Mouse (Mus musculus) liver, embryonic 12.5 days (tissue): Measurements from ENCODE around the gene Prcc. TPM values are rescaled to one million over a fixed set of nuclear protein-coding genes. Genes with fewer than 3 reads are reported as not detected.
A peak's percentile ranks its signal among the peaks of the same experiment; 100 is the strongest.

Source experiments
- ATAC-seq: fragments of 200-750 bp; cut with Nextera tagmentation; 2 replicates; pipeline ENCODE4 v1.8.0; 2017; ENCODE audit warnings: moderate number of reproducible peaks, mild to moderate bottlenecking, moderate library complexity
- H3K27ac ChIP-seq: fragments of 300-500 bp; sonication (generic); 2 replicates; pipeline ENCODE4 v1.5.1; 2016; ENCODE audit warnings: mild to moderate bottlenecking
- H3K27me3 ChIP-seq: fragments of 300-500 bp; sonication (generic); replicated peaks from 2 replicates; pipeline ENCODE4 v1.6.1; 2016; ENCODE audit warnings: mild to moderate bottlenecking, moderate library complexity
- H3K36me3 ChIP-seq: fragments of 300-500 bp; sonication (generic); 2 replicates; pipeline ENCODE4 v1.6.1; 2016; ENCODE audit warnings: mild to moderate bottlenecking, moderate library complexity
- H3K4me1 ChIP-seq: fragments of 300-500 bp; sonication (generic); 2 replicates; pipeline ENCODE4 v1.6.1; 2016
- H3K4me2 ChIP-seq: fragments of 300-500 bp; sonication (generic); 2 replicates; pipeline ENCODE4 v1.6.1; 2016; ENCODE audit warnings: mild to moderate bottlenecking, moderate library complexity
- H3K4me3 ChIP-seq: fragments of 300-500 bp; sonication (generic); 2 replicates; pipeline ENCODE4 v1.5.1; 2016; ENCODE audit warnings: mild to moderate bottlenecking, moderate library complexity
- H3K9ac ChIP-seq: fragments of 300-500 bp; sonication (generic); 2 replicates; pipeline ENCODE4 v1.6.1; 2016; ENCODE audit warnings: mild to moderate bottlenecking, moderate library complexity
- H3K9me3 ChIP-seq: fragments of 300-500 bp; sonication (generic); replicated peaks from 2 replicates; pipeline ENCODE4 v1.6.1; 2016; ENCODE audit warnings: mild to moderate bottlenecking, moderate library complexity
- WGBS: fragments of 180-500 bp; shearing (Covaris S2); methylation state at CpG from one replicate; pipeline ENCODE4 v1.1.7; 2016; ENCODE audit not compliant: insufficient replicate concordance; 5-methylcytosine and 5-hydroxymethylcytosine counted together
- polyA plus RNA-seq: library from polyadenylated mRNA; unstranded; fragments of >200 nt; fragmentation: Nextera tagmentation; extraction: Ambion mirVana; gene quantifications from 2 replicates; pipeline ENCODE4 v1.2.1, GENCODE M21; 2016

The Prcc gene
- polyA plus RNA-seq, 1 experiment from 2014 or later, result 8.7 TPM

DNA sequence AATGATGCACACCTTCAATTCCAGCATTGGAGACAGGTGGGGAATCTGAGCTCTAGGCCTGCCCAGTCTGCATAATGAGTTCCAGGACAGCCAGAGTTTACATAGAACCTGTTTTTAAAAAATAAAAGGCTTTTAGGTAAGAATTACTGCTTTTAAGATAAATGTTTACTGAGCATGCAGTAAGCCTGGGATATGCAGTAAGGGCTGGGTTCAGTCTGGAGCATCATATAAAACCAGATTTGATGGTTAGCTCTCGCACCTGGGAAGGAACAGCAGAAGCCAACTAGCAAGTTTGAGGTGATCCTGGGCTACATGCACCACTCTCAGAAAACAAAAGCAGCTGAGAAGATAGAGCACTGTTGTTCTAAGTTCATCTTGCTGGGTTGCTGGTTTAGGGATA lies 33.1 kb upstream of the Prcc start:
- Histone ChIP-seq H3K4me1 (peaks cover 38% of the 10 kb centered on the region), H3K4me3 (peak overlapping the region; percentile 74), H3K9me3 (no peaks in the 10 kb centered on the region), H3K27me3 (no peaks in the 10 kb centered on the region), H3K9ac (peak overlapping the region; percentile 79; the same call in 1 of the 2 replicates), H3K27ac (peak overlapping the region; percentile 80), H3K4me2 (peak overlapping the region; percentile 85), H3K36me3 (peaks cover 65% of the 10 kb centered on the region)
- ATAC-seq, result no peak
- WGBS, result 77% methylated on average over 1 of the region's 1 CpGs

DNA sequence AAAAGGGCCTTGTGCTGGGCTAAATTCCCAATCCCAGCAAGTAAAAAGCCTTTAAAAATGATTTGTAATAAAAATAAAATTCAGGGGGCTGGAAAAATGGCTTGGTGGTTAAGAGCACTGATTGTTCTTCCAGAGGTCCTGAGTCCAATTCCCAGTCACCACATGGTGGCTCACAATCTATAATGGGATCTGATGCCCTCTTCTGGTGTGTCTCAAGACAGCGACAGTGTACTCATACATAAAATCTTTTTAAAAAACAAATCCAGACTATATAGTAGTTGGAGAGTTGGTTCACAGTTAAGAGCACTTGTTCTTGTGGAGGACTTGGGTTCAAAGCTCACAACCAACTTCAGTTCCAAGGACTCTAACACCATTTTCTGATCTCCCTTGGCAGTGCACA lies 31.6 kb upstream of the Prcc start:
- H3K9ac ChIP-seq, result no peak overlapping the region
- no peaks in the 10 kb centered on the region for H3K27me3 ChIP-seq
- 85% methylated on average over 1 of the region's 1 CpGs for WGBS
- no peak overlapping the region for H3K4me3 ChIP-seq
- H3K4me2 ChIP-seq, result no peak overlapping the region
- H3K4me1 ChIP-seq, result peaks cover 54% of the 10 kb centered on the region
- H3K27ac ChIP-seq, result peak overlapping the region; percentile 45; the same call in 1 of the 2 replicates
- no peaks in the 10 kb centered on the region for H3K9me3 ChIP-seq
- ATAC-seq, result no peak
- H3K36me3 ChIP-seq, result peaks cover 65% of the 10 kb centered on the region

DNA sequence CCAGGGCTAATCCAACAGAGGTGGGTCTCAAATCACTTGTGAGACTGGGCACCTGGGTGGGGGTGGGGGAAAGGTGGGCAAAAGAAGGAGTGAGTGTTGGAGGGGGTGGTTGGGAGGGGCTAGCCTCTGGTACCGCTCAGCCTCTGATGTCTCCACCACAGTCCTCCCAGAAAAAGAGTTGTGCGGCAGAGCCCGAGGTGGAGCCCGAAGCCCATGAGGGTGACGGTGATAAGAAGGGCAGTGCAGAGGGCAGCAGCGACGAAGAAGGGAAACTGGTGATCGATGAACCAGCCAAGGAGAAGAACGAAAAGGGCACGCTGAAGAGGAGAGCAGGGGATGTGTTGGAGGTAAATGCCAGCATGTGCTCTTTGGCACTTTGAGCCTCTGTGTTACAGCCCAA lies 28.5 kb upstream of the Prcc start:
- 68% methylated on average over 10 of the region's 10 CpGs for WGBS

DNA sequence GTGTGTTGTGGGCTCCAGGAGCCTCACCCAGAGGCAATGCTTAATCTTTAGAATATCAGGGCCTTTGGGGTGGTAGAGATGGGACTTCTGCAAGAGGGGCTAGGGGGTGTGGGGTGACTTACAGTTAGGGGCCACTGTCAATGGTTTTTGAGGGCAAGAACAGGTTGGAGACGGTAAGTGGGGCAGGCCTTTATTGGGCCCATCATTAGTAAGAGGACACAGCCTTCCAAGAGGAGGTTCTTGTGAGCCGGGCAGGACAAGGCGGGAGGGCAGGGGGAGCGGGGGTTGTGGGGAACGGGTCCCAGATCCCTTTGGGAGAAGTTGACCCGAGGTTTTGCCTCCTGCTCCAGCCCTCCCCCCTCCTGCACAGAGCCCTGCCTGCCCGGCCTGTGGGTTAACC lies 28.1 kb upstream of the Prcc start:
- Histone ChIP-seq H3K9ac (peak overlapping the region; percentile 37), H3K9me3 (no peaks in the 10 kb centered on the region), H3K36me3 (peaks cover 83% of the 10 kb centered on the region), H3K4me1 (peaks cover 69% of the 10 kb centered on the region), H3K4me2 (peak overlapping the region; percentile 38), H3K27me3 (no peaks in the 10 kb centered on the region), H3K27ac (peak overlapping the region; percentile 97), H3K4me3 (no peak overlapping the region)
- 79% methylated on average over 7 of the region's 7 CpGs for WGBS
- no peak for ATAC-seq

More for the DNA sequence above, 28.5 kb upstream of the Prcc start:
- no peaks in the 10 kb centered on the region for H3K9me3 ChIP-seq
- no peaks in the 10 kb centered on the region for H3K27me3 ChIP-seq
- H3K4me1 ChIP-seq, result peaks cover 69% of the 10 kb centered on the region
- H3K4me3 ChIP-seq, result no peak overlapping the region
- H3K36me3 ChIP-seq, result peaks cover 83% of the 10 kb centered on the region
- peak overlapping the region; percentile 38 for H3K4me2 ChIP-seq
- peak overlapping the region; percentile 37 for H3K9ac ChIP-seq
- ATAC-seq, result peak; percentile 43
- H3K27ac ChIP-seq, result peak overlapping the region; percentile 97

DNA sequence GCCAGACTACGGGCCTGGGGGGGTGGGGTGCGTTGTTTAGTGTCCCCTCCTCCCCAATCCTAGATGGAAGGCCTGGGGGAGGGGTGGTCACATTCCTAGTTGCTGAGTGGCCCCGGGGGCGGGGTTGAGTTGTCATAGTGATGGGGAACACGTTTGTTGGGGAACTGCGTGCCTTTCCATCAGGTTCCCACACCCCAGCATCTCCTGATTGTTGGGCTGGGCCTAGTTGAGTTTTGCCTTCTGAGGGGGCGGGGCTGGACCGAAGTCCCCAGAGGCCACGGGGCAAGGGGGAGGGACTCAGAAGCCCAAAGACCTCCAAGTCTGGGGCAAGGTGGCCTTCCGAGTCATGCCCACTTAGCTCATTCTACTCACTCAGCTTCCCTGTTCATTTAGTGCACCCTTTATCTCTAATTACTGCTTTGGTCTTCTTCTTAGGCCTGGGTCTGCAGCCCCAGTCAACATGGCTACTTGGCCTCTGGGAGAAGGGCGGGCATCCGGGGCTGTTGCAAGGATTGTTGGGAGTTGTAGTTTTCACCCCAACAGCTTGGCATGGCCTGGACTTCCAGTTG lies 25.2 kb upstream of the Prcc start:
- no peaks in the 10 kb centered on the region for H3K27me3 ChIP-seq
- WGBS, result 16% methylated on average over 12 of the region's 12 CpGs
- peaks cover 65% of the 10 kb centered on the region for H3K36me3 ChIP-seq
- peak overlapping the region; percentile 100 for H3K9ac ChIP-seq
- peak overlapping the region; percentile 84 for H3K4me2 ChIP-seq
- peak overlapping the region; percentile 97 for H3K4me3 ChIP-seq
- H3K9me3 ChIP-seq, result no peaks in the 10 kb centered on the region
- H3K27ac ChIP-seq, result peak overlapping the region; percentile 97
- ATAC-seq, result peak; percentile 14
- H3K4me1 ChIP-seq, result peaks cover 77% of the 10 kb centered on the region

DNA sequence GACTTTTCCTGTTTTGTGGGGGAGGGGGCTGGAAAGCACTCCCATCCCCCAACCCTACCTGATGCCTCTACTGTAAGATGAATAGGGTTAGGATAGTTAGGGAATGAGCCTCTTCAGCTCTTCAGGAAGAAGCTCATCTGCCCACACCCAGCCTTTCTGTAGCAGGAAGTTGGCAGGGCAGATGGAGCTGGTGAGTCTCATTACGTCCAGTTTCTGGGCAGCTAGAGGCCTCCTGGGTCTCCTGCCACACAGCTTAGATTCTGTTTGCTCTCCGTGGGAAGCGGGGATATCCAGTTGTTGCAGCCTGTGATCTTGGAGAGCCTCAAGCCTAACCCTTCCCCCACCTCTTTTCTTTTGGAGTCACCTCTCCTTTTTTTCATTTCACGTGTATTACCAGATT lies 24.5 kb upstream of the Prcc start:
- H3K4me2 ChIP-seq, result peak overlapping the region; percentile 84
- peak overlapping the region; percentile 97 for H3K4me3 ChIP-seq
- peak overlapping the region; percentile 97 for H3K27ac ChIP-seq
- peaks cover 57% of the 10 kb centered on the region for H3K36me3 ChIP-seq
- peak overlapping the region; percentile 100 for H3K9ac ChIP-seq
- 8% methylated on average over 4 of the region's 4 CpGs for WGBS
- no peak for ATAC-seq
- peaks cover 82% of the 10 kb centered on the region for H3K4me1 ChIP-seq
- H3K27me3 ChIP-seq, result no peaks in the 10 kb centered on the region
- H3K9me3 ChIP-seq, result no peaks in the 10 kb centered on the region

DNA sequence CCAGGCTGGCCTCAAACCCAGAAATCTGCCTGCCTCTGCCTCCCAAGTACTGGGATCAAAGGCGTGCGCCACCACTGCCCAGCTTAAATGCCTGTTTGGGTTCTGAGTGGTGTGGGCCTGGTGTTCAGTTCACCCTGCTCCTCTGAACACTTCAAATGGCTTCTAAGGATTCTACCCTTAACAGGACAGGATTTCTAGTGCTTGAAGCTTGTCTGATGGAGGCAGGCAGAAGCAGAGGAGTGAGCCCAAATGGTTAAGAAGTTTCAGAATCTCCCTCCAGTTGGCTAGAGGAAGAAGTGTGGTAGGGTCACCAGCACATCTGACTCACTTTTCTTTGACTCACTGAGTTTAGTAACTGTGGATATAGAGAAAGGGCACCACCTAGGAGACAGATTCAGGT lies 24.0 kb upstream of the Prcc start:
- H3K9ac ChIP-seq, result peak overlapping the region; percentile 100
- H3K4me1 ChIP-seq, result peaks cover 80% of the 10 kb centered on the region
- H3K27me3 ChIP-seq, result no peaks in the 10 kb centered on the region
- H3K36me3 ChIP-seq, result peaks cover 52% of the 10 kb centered on the region
- no peaks in the 10 kb centered on the region for H3K9me3 ChIP-seq
- peak overlapping the region; percentile 97 for H3K4me3 ChIP-seq
- peak overlapping the region; percentile 97 for H3K27ac ChIP-seq
- WGBS, result 57% methylated on average over 2 of the region's 2 CpGs
- peak overlapping the region; percentile 84 for H3K4me2 ChIP-seq
- ATAC-seq, result no peak

DNA sequence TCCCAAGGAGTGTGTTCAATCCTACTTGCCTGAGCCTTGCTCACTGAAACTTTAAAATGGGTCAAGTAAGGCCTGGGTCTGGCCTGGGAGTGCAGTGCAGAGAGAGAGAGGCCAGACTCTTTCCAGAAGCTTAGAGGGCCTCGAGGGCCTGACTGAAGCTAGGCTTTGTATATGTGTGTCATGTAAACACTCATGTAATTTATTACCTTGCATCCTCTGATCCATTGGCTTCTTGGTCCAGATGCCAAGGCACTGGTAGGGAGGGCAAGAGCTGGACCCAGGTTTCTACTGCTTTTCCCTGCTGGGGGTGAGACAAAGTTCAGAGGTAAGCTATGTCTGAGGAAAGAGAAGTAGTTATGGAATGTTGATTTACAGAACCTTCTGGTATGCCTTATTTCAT lies 22.5 kb upstream of the Prcc start:
- ATAC-seq, result no peak
- Histone ChIP-seq H3K9ac (peak overlapping the region; percentile 100), H3K27me3 (no peaks in the 10 kb centered on the region), H3K4me1 (peaks cover 73% of the 10 kb centered on the region), H3K36me3 (peaks cover 37% of the 10 kb centered on the region), H3K9me3 (no peaks in the 10 kb centered on the region), H3K4me3 (peak overlapping the region; percentile 97), H3K4me2 (peak overlapping the region; percentile 84), H3K27ac (peak overlapping the region; percentile 97)
- WGBS, result 4% methylated on average over 1 of the region's 1 CpGs

DNA sequence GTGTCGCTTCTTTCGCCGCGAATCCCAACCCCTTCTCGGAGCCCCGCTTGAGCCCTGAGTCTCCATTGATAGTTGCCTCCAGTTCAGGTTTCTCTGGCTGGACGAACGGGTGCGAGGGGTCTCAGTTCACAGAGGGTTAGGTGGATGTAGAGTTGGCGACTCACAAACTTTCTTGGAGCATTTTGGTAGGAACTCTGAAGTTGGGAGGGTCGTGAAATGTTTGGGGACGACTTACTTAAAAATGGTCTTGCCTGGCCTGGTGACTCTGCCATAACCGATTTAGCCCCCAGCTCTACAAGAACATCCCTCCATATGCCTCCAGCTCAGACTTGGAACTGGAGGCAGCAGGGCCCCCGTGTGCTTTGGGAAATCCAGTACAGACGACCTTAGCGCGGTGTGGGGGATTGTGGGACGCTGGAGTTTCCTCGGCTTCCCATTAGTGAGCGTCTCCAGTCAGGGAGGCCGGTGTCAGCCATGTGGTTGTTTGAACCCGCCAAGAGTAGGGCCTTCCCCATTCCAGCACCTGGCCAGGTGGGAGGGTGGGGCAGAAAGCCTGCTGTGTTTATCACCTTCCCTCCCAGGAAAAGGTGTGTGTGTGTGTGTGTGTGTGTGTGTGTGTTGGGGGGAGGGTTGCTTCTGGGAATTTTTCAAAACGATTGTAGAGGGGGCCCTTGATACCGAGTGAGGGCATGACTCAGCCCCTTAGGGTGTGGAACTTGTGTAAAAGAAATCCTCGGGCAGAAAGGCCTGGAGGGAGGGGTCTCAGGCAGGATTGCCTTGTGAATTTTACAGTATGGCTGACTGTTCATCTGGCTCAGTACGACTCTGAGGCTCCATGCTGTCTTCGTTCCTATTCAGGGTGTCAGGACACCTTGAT lies 21.8 kb upstream of the Prcc start:
- ATAC-seq, result peak; percentile 23
- Histone ChIP-seq H3K27ac (peak overlapping the region; percentile 97), H3K4me3 (peak overlapping the region; percentile 97), H3K27me3 (no peaks in the 10 kb centered on the region), H3K36me3 (peaks cover 30% of the 10 kb centered on the region), H3K9ac (peak overlapping the region; percentile 100), H3K9me3 (no peaks in the 10 kb centered on the region), H3K4me2 (peak overlapping the region; percentile 84), H3K4me1 (peaks cover 72% of the 10 kb centered on the region)
- WGBS, result under 1% methylated on average over 27 of the region's 27 CpGs

DNA sequence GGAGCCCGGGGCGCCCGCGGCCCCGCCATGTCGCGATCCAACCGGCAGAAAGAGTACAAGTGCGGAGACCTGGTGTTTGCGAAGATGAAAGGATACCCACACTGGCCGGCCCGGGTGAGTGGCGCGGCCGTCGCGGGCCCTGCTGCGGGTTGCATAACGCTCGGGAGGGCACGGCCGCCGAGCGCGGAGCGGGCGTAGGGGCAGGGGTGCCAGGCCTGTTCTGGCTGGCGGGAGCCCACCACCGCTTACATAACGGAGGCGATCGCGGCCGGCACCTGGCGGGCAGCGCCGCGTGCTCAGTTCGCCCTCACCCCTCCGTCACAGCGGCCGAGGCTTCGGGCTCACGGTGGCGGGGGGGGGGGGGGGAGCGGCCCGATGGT lies 21.2 kb upstream of the Prcc start:
- no peaks in the 10 kb centered on the region for H3K9me3 ChIP-seq
- under 1% methylated on average over 32 of the region's 47 CpGs for WGBS
- peaks cover 24% of the 10 kb centered on the region for H3K36me3 ChIP-seq
- peak overlapping the region; percentile 100 for H3K9ac ChIP-seq
- peaks cover 72% of the 10 kb centered on the region for H3K4me1 ChIP-seq
- peak overlapping the region; percentile 97 for H3K27ac ChIP-seq
- peak overlapping the region; percentile 84 for H3K4me2 ChIP-seq
- no peak for ATAC-seq
- H3K27me3 ChIP-seq, result no peaks in the 10 kb centered on the region
- peak overlapping the region; percentile 97 for H3K4me3 ChIP-seq

DNA sequence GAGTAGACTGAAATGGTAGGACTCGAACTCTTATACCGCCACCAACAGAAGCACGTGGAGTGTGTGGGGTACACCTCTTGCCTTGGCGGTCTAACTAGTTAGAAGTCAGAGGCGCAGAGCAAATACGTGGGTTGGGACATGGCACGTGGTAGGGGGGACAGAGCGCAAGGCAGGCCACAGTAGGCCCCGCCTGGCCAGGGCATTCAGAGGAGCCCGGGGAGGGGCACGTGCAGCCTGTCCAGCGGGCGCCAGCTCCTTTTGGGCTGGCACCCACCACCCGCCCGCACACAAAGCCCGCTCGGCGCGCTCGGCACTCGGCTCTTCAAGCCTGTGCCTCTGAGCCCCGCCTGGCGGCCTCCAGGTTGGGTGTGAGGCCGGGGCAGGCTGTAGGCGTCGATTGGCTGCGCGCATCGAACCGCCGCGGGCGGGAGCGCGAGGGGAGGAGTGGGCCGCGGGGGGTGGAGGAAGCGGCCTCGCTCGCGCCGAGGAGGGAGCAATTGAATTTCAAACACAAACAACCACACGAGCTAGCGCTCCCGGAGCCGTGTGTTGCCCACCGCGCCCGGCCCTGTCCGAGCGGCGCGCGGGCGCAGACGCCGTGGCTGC lies 20.6 kb upstream of the Prcc start, which contains the start of gene Hdgf:
Gene Hdgf (plus strand): TSS at position 442 of the 606 bp plus-strand sequence.
- Histone ChIP-seq H3K4me1 (peaks cover 72% of the 10 kb centered on the region), H3K9ac (peak within 1 kb of the TSS; percentile 100), H3K27me3 (no peaks in the 10 kb centered on the region), H3K27ac (peak within 1 kb of the TSS; percentile 97), H3K4me2 (peak within 1 kb of the TSS; percentile 84), H3K9me3 (no peaks in the 10 kb centered on the region), H3K36me3 (peaks cover 18% of the 10 kb centered on the region), H3K4me3 (peak within 1 kb of the TSS; percentile 97)
- under 1% methylated on average over 50 of the region's 57 CpGs for WGBS
- peak; percentile 86 for ATAC-seq

DNA sequence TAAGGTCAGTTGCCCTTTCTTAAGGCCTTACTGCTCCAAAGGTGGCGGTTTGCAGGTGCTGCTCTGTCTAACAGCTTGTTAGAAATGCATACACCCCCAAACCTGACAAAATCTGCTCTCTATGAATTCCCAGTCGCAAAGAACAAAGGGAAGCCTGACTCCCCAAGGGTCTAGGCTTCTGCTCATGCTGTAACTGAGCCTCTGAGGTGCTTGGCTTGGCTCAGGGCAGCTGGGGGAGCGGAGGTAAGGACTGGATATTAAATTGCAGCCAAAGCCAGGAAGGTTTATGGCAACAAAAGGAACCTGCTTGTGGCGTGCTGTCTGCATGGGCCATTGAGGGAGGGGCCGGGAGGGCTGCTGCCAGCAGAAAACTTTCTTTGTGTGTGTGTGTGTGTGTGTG lies 18.4 kb upstream of the Prcc start:
- WGBS, result 62% methylated on average over 5 of the region's 5 CpGs
- Histone ChIP-seq H3K4me1 (peaks cover 71% of the 10 kb centered on the region), H3K9ac (peak overlapping the region; percentile 48; the same call in 1 of the 2 replicates), H3K4me2 (no peak overlapping the region), H3K27ac (peak overlapping the region; percentile 73), H3K27me3 (no peaks in the 10 kb centered on the region), H3K4me3 (no peak overlapping the region), H3K36me3 (0 out of 2 replicates have a peak, but pooled peaks cover 6% of the 10 kb centered on the region), H3K9me3 (no peaks in the 10 kb centered on the region)
- no peak for ATAC-seq
